Mouse (Mus musculus) forebrain, embryonic 16.5 days (tissue): ENCODE results near the gene Npl. TPM values are rescaled to one million over a fixed set of nuclear protein-coding genes. Genes with fewer than 3 reads are reported as not detected.
"Not testable (repeated sequence)": the region's sequence is repeated elsewhere in the genome, so short reads cannot be mapped to it uniquely, and the experiment has no call there.

Experiments used
- ATAC-seq: fragments of 200-750 bp; cut with Nextera tagmentation; 2 replicates; pipeline ENCODE4 v1.8.0; 2017; ENCODE audit warnings: mild to moderate bottlenecking, moderate library complexity
- H3K27ac ChIP-seq: fragments of 300-500 bp; sonication (generic); 2 replicates; pipeline ENCODE4 v1.5.1; 2014; ENCODE audit warnings: low read length, control low read depth
- H3K27me3 ChIP-seq: fragments of 300-500 bp; sonication (generic); replicated peaks from 2 replicates; pipeline ENCODE4 v1.6.1; 2014; ENCODE audit warnings: low read length; ENCODE audit not compliant: control insufficient read depth, insufficient read depth
- H3K36me3 ChIP-seq: fragments of 300-500 bp; sonication (generic); 2 replicates; pipeline ENCODE4 v1.6.1; 2014; ENCODE audit not compliant: control insufficient read depth, insufficient read depth
- H3K4me1 ChIP-seq: fragments of 300-500 bp; sonication (generic); replicated peaks from 2 replicates; pipeline ENCODE4 v1.6.1; 2014; ENCODE audit warnings: low read length; ENCODE audit not compliant: control insufficient read depth, insufficient read depth
- H3K4me2 ChIP-seq: fragments of 300-500 bp; sonication (generic); 2 replicates; pipeline ENCODE4 v1.6.1; 2014; ENCODE audit warnings: mild to moderate bottlenecking, low read length, control low read depth
- H3K4me3 ChIP-seq: fragments of 300-500 bp; sonication (generic); replicated peaks from 2 replicates; pipeline ENCODE4 v1.5.1; 2014; ENCODE audit warnings: mild to moderate bottlenecking, low read length, control low read depth
- H3K9ac ChIP-seq: fragments of 300-500 bp; sonication (generic); replicated peaks from 2 replicates; pipeline ENCODE4 v1.6.1; 2014; ENCODE audit warnings: low read depth, low read length, control low read depth
- H3K9me3 ChIP-seq: fragments of 300-500 bp; sonication (generic); 2 replicates; pipeline ENCODE4 v1.6.1; 2016; ENCODE audit warnings: low read length; ENCODE audit not compliant: control insufficient read depth
- WGBS: fragments of 180-500 bp; shearing (Covaris S2); extraction: QIAGEN DNeasy Blood & Tissue Kit; methylation state at CpG from one replicate; pipeline ENCODE4 v1.1.7; 2014; 5-methylcytosine and 5-hydroxymethylcytosine counted together
- polyA plus RNA-seq: library from polyadenylated mRNA; unstranded; fragments of >200 nt; fragmentation: Nextera tagmentation; extraction: Ambion mirVana; gene quantifications from 2 replicates; pipeline ENCODE4 v1.2.1, GENCODE M21; 2015

Gene Npl
- polyA plus RNA-seq, 1 experiment from 2014 or later = 6.6 TPM

GRCm38 (mm10) chr1:153556202-153556601 is 6.4 kb upstream of the Npl start:
- Histone ChIP-seq H3K27ac (no peak overlapping the region), H3K4me1 (0 out of 2 replicates have a peak, but pooled peaks cover 2% of the 10 kb centered on the region)

DNA sequence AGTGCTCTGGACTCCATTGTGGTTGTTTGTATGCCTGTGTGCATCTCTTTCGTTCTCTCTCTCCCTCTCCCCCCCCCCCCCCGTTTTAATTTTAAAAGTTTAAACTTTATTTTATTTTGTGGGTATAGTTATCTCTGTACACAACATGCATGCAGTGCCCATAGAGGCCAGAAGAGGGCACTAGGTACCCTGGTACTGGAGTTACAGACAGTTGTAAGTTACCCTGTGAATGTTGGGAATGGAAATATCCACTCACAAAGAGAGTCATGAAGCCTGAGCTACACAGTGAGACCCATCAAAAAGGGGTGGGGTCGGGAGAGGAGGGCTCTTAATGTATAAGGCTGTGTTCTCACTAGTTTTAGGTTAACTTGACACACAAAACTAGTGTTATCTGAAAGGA is 969 bp upstream of the Npl start:
- Histone ChIP-seq H3K4me2 (no peak overlapping the region), H3K4me1 (peaks cover 6% of the 10 kb centered on the region), H3K36me3 (no peaks in the 10 kb centered on the region), H3K27me3 (no peaks in the 10 kb centered on the region), H3K4me3 (no peak overlapping the region), H3K27ac (no peak overlapping the region), H3K9me3 (no peaks in the 10 kb centered on the region), H3K9ac (no peak overlapping the region)
- 32% methylated on average over 3 of the region's 3 CpGs for WGBS
- ATAC-seq = 0 out of 2 replicates have a peak, but pooled peaks have one; percentile 22

More at GRCm38 (mm10) chr1:153556202-153556601, 6.4 kb upstream of the Npl start:
- ATAC-seq = no peak
- Histone ChIP-seq H3K9ac (no peak overlapping the region), H3K27me3 (no peaks in the 10 kb centered on the region), H3K9me3 (no peaks in the 10 kb centered on the region), H3K36me3 (no peaks in the 10 kb centered on the region), H3K4me3 (no peak overlapping the region), H3K4me2 (no peak overlapping the region)
- 91% methylated on average over 4 of the region's 4 CpGs for WGBS

GRCm38 (mm10) chr1:153547555-153547954 is 2.3 kb downstream of the Npl start:
- Histone ChIP-seq H3K27me3 (no peaks in the 10 kb centered on the region), H3K9ac (no peak overlapping the region), H3K4me2 (no peak overlapping the region), H3K9me3 (no peaks in the 10 kb centered on the region), H3K4me3 (no peak overlapping the region), H3K36me3 (no peaks in the 10 kb centered on the region), H3K4me1 (peaks cover 6% of the 10 kb centered on the region), H3K27ac (no peak overlapping the region)
- ATAC-seq = no peak
- 84% methylated on average over 8 of the region's 8 CpGs for WGBS

- WGBS = 89% methylated on average over 2 of the region's 2 CpGs
- Histone ChIP-seq H3K36me3 (no peaks in the 10 kb centered on the region), H3K4me3 (no peak overlapping the region), H3K27me3 (no peaks in the 10 kb centered on the region), H3K9ac (no peak overlapping the region), H3K4me1 (peaks cover 6% of the 10 kb centered on the region), H3K9me3 (no peaks in the 10 kb centered on the region), H3K27ac (no peak overlapping the region), H3K4me2 (no peak overlapping the region)
- no peak for ATAC-seq
These were observed 4.6 kb downstream of the Npl start for GRCm38 (mm10) chr1:153545196-153545595.

- no peak for ATAC-seq
- Histone ChIP-seq H3K4me2 (no peak overlapping the region), H3K36me3 (no peaks in the 10 kb centered on the region), H3K4me3 (no peak overlapping the region), H3K9me3 (no peaks in the 10 kb centered on the region), H3K4me1 (no peaks in the 10 kb centered on the region; the same call in 1 of the 2 replicates), H3K9ac (no peak overlapping the region), H3K27me3 (no peaks in the 10 kb centered on the region), H3K27ac (no peak overlapping the region)
- 53% methylated on average over 7 of the region's 7 CpGs for WGBS
These were observed 7.0 kb downstream of the Npl start for GRCm38 (mm10) chr1:153542726-153543320.

GRCm38 (mm10) chr1:153540753-153541152 is 9.1 kb downstream of the Npl start:
- Histone ChIP-seq H3K27me3 (no peaks in the 10 kb centered on the region), H3K9ac (no peak overlapping the region), H3K36me3 (no peaks in the 10 kb centered on the region), H3K4me3 (no peak overlapping the region), H3K4me2 (no peak overlapping the region), H3K4me1 (no peaks in the 10 kb centered on the region; the same call in 1 of the 2 replicates), H3K27ac (no peak overlapping the region), H3K9me3 (no peaks in the 10 kb centered on the region)
- 59% methylated on average over 3 of the region's 3 CpGs for WGBS
- no peak for ATAC-seq

DNA sequence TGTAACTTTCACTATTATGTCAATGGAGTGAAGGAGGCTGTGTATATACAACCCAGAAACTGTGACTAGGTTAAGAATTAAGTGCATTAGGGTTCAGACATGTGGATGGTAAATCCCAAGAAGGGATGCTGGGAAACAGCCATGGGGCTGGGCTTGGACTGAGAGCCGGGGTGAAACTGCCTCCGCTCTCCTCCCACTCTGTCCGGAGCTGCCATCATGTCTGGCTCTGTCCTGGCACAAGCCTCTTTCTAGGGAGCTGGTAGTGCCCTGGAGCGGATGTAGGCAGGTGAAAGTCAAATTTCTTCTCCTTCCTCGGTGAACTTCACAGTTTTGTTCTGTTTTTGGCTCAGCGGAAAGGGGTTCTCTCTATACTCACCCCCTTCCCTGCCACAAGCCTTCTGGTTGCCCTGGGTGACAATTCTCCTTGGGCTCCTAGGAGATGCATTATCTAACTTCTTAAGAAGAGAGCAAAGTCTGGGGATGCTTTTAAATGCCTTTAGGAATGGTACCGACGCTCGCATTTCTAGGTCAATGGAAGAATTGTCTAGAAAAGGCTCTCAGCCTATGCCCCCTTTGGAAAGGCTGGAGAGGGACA is 10.0 kb downstream of the Npl start:
- WGBS = 31% methylated on average over 9 of the region's 9 CpGs
- H3K9ac ChIP-seq = no peak overlapping the region
- ATAC-seq = no peak
- H3K4me3 ChIP-seq = no peak overlapping the region
- H3K9me3 ChIP-seq = no peaks in the 10 kb centered on the region
- H3K36me3 ChIP-seq = no peaks in the 10 kb centered on the region
- H3K4me1 ChIP-seq = no peaks in the 10 kb centered on the region; the same call in 1 of the 2 replicates
- no peak overlapping the region for H3K27ac ChIP-seq
- no peaks in the 10 kb centered on the region for H3K27me3 ChIP-seq
- no peak overlapping the region for H3K4me2 ChIP-seq

DNA sequence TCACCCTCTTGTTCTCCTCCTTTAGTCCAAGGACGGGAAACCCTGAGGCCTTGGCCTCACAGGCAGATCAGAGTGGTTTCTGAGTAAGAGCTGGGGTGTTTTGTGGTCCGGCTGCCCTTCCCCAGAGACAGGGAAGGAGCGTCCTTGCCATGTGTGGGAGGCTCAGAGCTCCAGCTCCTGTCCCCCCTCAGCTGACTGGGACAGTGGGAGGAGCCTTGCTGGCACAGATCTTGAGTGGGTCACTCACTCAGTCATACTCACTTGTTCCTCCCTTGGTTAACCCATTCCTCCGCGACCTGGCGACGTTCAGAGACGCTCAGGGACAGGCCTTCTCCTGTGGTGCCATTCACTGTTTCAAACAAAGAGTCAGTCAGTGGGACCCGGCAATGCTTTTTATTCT is 14.2 kb downstream of the Npl start:
- no peaks in the 10 kb centered on the region for H3K36me3 ChIP-seq
- no peak overlapping the region for H3K9ac ChIP-seq
- H3K27me3 ChIP-seq = no peaks in the 10 kb centered on the region
- ATAC-seq = no peak
- 27% methylated on average over 9 of the region's 9 CpGs for WGBS
- no peak overlapping the region for H3K27ac ChIP-seq
- no peaks in the 10 kb centered on the region for H3K9me3 ChIP-seq
- H3K4me3 ChIP-seq = no peak overlapping the region
- peaks cover 11% of the 10 kb centered on the region for H3K4me1 ChIP-seq
- H3K4me2 ChIP-seq = no peak overlapping the region

GRCm38 (mm10) chr1:153532896-153533295 is 16.9 kb downstream of the Npl start:
- not testable (repeated sequence) for H3K4me2 ChIP-seq, H3K4me3 ChIP-seq, H3K9ac ChIP-seq, H3K27me3 ChIP-seq, H3K36me3 ChIP-seq, H3K9me3 ChIP-seq, H3K27ac ChIP-seq, ATAC-seq
- H3K4me1 ChIP-seq = peaks cover 11% of the 10 kb centered on the region
- WGBS = 93% methylated on average over 3 of the region's 3 CpGs
